Mouse (Mus musculus) MEL (cell line): ENCODE data around the gene Morc3. TPM values are rescaled to one million over a fixed set of nuclear protein-coding genes. Genes with fewer than 3 reads are reported as not detected.

ENCODE experiments used
- DNase-seq: peaks from one replicate; pipeline ENCODE4 v3.0.0; 2011; ENCODE audit warnings: low read depth, low spot score
- H3K27ac ChIP-seq: 2 replicates; pipeline ENCODE4 v1.5.1; 2012; ENCODE audit warnings: low read depth, mild to moderate bottlenecking, control low read depth, low read length, moderate library complexity; ENCODE audit not compliant: control insufficient read depth
- H3K27me3 ChIP-seq, 2 experiments: fragments of 150-350 bp in 1 of 2; sonication (generic) in 1 of 2; 2 replicates each; pipeline ENCODE4 v1.6.1; 2012; ENCODE audit warnings: low read length in 2 of 2, mild to moderate bottlenecking in 2 of 2, improper control_type of control experiment in 1 of 2, moderate library complexity in 1 of 2; ENCODE audit not compliant: insufficient read depth in 2 of 2, control insufficient read depth in 1 of 2
- H3K36me3 ChIP-seq, 2 experiments: 2 replicates each; pipeline ENCODE4 v1.6.1; 2012 to 2014; ENCODE audit warnings: low read length in 2 of 2, improper control_type of control experiment in 1 of 2, inconsistent platforms in 1 of 2, mild to moderate bottlenecking in 1 of 2; ENCODE audit not compliant: insufficient read depth in 2 of 2, control insufficient read depth in 1 of 2
- H3K4me1 ChIP-seq, 2 experiments: fragments of 150-350 bp in 1 of 2; sonication (generic) in 1 of 2; 2 replicates each; pipeline ENCODE4 v1.6.1; 2012; ENCODE audit warnings: low read length in 2 of 2, improper control_type of control experiment in 1 of 2, mild to moderate bottlenecking in 1 of 2; ENCODE audit not compliant: insufficient read depth in 2 of 2, control insufficient read depth in 1 of 2
- H3K4me3 ChIP-seq, 2 experiments: fragments of 150-350 bp in 1 of 2; sonication (generic) in 1 of 2; 2 replicates each; pipeline ENCODE4 v1.5.1; 2012; ENCODE audit warnings: low read depth in 2 of 2, low read length in 2 of 2, mild to moderate bottlenecking in 2 of 2, moderate library complexity in 2 of 2, control low read depth in 1 of 2, improper control_type of control experiment in 1 of 2; ENCODE audit not compliant: control insufficient read depth in 1 of 2, insufficient read depth in 1 of 2
- H3K79me2 ChIP-seq: 2 replicates; pipeline ENCODE4 v1.6.1; 2012; ENCODE audit warnings: mild to moderate bottlenecking, low read length, moderate library complexity; ENCODE audit not compliant: control insufficient read depth, poor library complexity, insufficient read depth
- H3K9ac ChIP-seq: 2 replicates; pipeline ENCODE4 v1.6.1; 2012; ENCODE audit warnings: low read depth, mild to moderate bottlenecking, control low read depth, low read length, moderate library complexity; ENCODE audit not compliant: control insufficient read depth, poor library complexity, severe bottlenecking
- H3K9me3 ChIP-seq: fragments of 150-350 bp; sonication (generic); replicated peaks from 2 replicates; pipeline ENCODE4 v1.6.1; 2012; ENCODE audit warnings: mild to moderate bottlenecking, low read length, improper control_type of control experiment, moderate library complexity; ENCODE audit not compliant: insufficient read depth
- BHLHE40 ChIP-seq: IDR thresholded peaks from 2 replicates; pipeline ENCODE4 v1.6.1; 2012; ENCODE audit warnings: low read depth, mild to moderate bottlenecking, inconsistent platforms, low read length, improper control_type of control experiment, borderline replicate concordance
- CHD1 ChIP-seq: IDR thresholded peaks from 2 replicates; pipeline ENCODE4 v1.6.1; 2012; ENCODE audit warnings: low read depth, mild to moderate bottlenecking, inconsistent platforms, low read length, improper control_type of control experiment
- ELF1 ChIP-seq: IDR thresholded peaks from 2 replicates; pipeline ENCODE4 v1.6.1; 2014; ENCODE audit warnings: low read depth, mild to moderate bottlenecking, inconsistent platforms, low read length, improper control_type of control experiment, moderate library complexity
- EP300 ChIP-seq, 2 experiments: IDR thresholded peaks; 2 replicates each; pipeline ENCODE4 v1.6.1; 2011; ENCODE audit warnings: improper control_type of control experiment in 2 of 2, low read length in 2 of 2, low read depth in 1 of 2, mild to moderate bottlenecking in 1 of 2
- MXI1 ChIP-seq: IDR thresholded peaks from 2 replicates; pipeline ENCODE4 v1.6.1; 2011; ENCODE audit warnings: mild to moderate bottlenecking, low read depth, low read length, improper control_type of control experiment
- NELFE ChIP-seq: IDR thresholded peaks from 2 replicates; pipeline ENCODE4 v1.6.1; 2011; ENCODE audit warnings: low read depth, low read length, improper control_type of control experiment
- POLR2A ChIP-seq, 2 experiments: IDR thresholded peaks; 2 replicates each; pipeline ENCODE4 v1.6.1; 2011 to 2012; ENCODE audit warnings: low read length in 2 of 2, mild to moderate bottlenecking in 2 of 2, control low read depth in 1 of 2, improper control_type of control experiment in 1 of 2, low read depth in 1 of 2, moderate library complexity in 1 of 2; ENCODE audit not compliant: control insufficient read depth in 1 of 2, insufficient read depth in 1 of 2, poor library complexity in 1 of 2
- POLR2AphosphoS5 ChIP-seq: IDR thresholded peaks from 2 replicates; pipeline ENCODE4 v1.6.1; 2012; ENCODE audit warnings: low read depth, borderline replicate concordance, mild to moderate bottlenecking, inconsistent platforms, low read length, moderate library complexity, mixed read lengths
- RAD21 ChIP-seq: IDR thresholded peaks from 2 replicates; pipeline ENCODE4 v1.6.1; 2011; ENCODE audit warnings: mild to moderate bottlenecking, low read depth, low read length, improper control_type of control experiment
- TBP ChIP-seq: IDR thresholded peaks from 2 replicates; pipeline ENCODE4 v1.8.0; 2011; ENCODE audit warnings: low read depth, low read length, improper control_type of control experiment
- USF1 ChIP-seq: IDR thresholded peaks from 2 replicates; pipeline ENCODE4 v1.6.1; 2014; ENCODE audit warnings: low read depth, mild to moderate bottlenecking, inconsistent platforms, low read length, improper control_type of control experiment, moderate library complexity
- USF2 ChIP-seq, 2 experiments: IDR thresholded peaks; 2 replicates each; pipeline ENCODE4 v1.6.1; 2011 to 2012; ENCODE audit warnings: improper control_type of control experiment in 2 of 2, low read length in 2 of 2, borderline replicate concordance in 1 of 2, inconsistent platforms in 1 of 2, low read depth in 1 of 2, mild to moderate bottlenecking in 1 of 2; ENCODE audit not compliant: insufficient read depth in 1 of 2
- polyA plus RNA-seq, 2 experiments: library from polyadenylated mRNA; stranded (reverse) in 1 of 2; unstranded in 1 of 2; fragments of >175 nt in 1 of 2; fragments of >200 nt in 1 of 2; gene quantifications; 2 replicates each; pipeline versions ENCODE4 v1.2.1 to v1.2.4; 2012; ENCODE audit warnings: low replicate concordance in 2 of 2, low read depth in 1 of 2; ENCODE audit not compliant: insufficient read length in 2 of 2, insufficient read depth in 1 of 2, missing spikeins in 1 of 2
- total RNA-seq: library from RNA; depleted of rRNA; stranded (reverse); fragments of 300-350 nt; gene quantifications from 2 replicates; pipeline ENCODE4 v1.2.3, GENCODE M21; 2012; rRNA removed

Gene Morc3
- total and polyA plus RNA-seq, 3 experiments = 23.3 to 276 (median 39.1) TPM

GRCm38 (mm10) chr16:93923788-93924187 is 91.9 kb downstream of the Morc3 start:
- Histone ChIP-seq H3K36me3 (no peaks in the 10 kb centered on the region), H3K27ac (no peak overlapping the region), H3K4me1 (no peaks in the 10 kb centered on the region), H3K9me3 (no peaks in the 10 kb centered on the region), H3K27me3 (no peaks in the 10 kb centered on the region), H3K79me2 (no peaks in the 10 kb centered on the region), H3K9ac (no peak overlapping the region), H3K4me3 (no peak overlapping the region)
- no peak for TF ChIP-seq POLR2AphosphoS5
- TF ChIP-seq TBP = no peak
- TF ChIP-seq RAD21 = no peak
- no peak for TF ChIP-seq CHD1
- TF ChIP-seq ELF1 = no peak
- TF ChIP-seq USF1 = no peak
- no peak for TF ChIP-seq USF2 (IDR thresholded peaks at IDR 0.05; ENCODE audit: borderline replicate concordance in 1 of 2, insufficient read depth in 1 of 2, low read depth in 1 of 2, low read length in 2 of 2)
- TF ChIP-seq MXI1 = no peak
- no peak for TF ChIP-seq NELFE
- TF ChIP-seq EP300 (IDR thresholded peaks at IDR 0.05; ENCODE audit: low read depth in 1 of 2, low read length in 2 of 2) = no peak
- TF ChIP-seq BHLHE40 = no peak
- TF ChIP-seq POLR2A (IDR thresholded peaks at IDR 0.05; ENCODE audit: control insufficient read depth in 1 of 2, insufficient read depth in 1 of 2, low read depth in 1 of 2, low read length in 2 of 2, poor library complexity in 1 of 2) = no peak
- no peak for DNase-seq

Other genes starting within 250 kb of the Morc3 start
- 17.7 and 19.1 TPM in 2 replicates for gene Setd4, start 228.1 kb upstream of the Morc3 start, total RNA-seq
- gene Setd4, start 228.1 kb upstream of the Morc3 start, polyA plus RNA-seq = 10 to 100 TPM in 1 of 2 experiments, not detected in 1; 14.1 TPM
- gene Cbr1, start 226.3 kb upstream of the Morc3 start, total RNA-seq = 56.5 and 63.0 TPM in 2 replicates
- 100 to 1,000 TPM in 1 of 2 experiments, not detected in 1; 140 TPM for gene Cbr1, start 226.3 kb upstream of the Morc3 start, polyA plus RNA-seq
- not detected in 2 replicates for gene Gm5678, start 204.0 kb upstream of the Morc3 start, total RNA-seq
- 1 to 10 TPM in 1 of 2 experiments, not detected in 1; 4.6 TPM for gene Gm5678, start 204.0 kb upstream of the Morc3 start, polyA plus RNA-seq
- gene Cbr3, start 148.9 kb upstream of the Morc3 start, total RNA-seq = not detected in 2 replicates
- gene Cbr3, start 148.9 kb upstream of the Morc3 start, polyA plus RNA-seq = not detected
- 5.8 TPM in 2 replicates for gene Dop1b, start 120.2 kb upstream of the Morc3 start, total RNA-seq
- 10 to 100 TPM in 1 of 2 experiments, not detected in 1; 11.3 TPM for gene Dop1b, start 120.2 kb upstream of the Morc3 start, polyA plus RNA-seq
- 40.9 and 48.2 TPM in 2 replicates for gene Chaf1b, start 51.8 kb downstream of the Morc3 start, total RNA-seq
- 10 to 100 TPM in 1 of 2 experiments, not detected in 1; 53.9 TPM for gene Chaf1b, start 51.8 kb downstream of the Morc3 start, polyA plus RNA-seq
- gene Cldn14, start 176.7 kb downstream of the Morc3 start, total RNA-seq = 0.13 TPM in 1 of 2 replicates, not detected in the other
- gene Cldn14, start 176.7 kb downstream of the Morc3 start, polyA plus RNA-seq = not detected